Mouse (Mus musculus) G1E (cell line): ENCODE results near the gene Zfp982. TPM values are rescaled to one million over a fixed set of nuclear protein-coding genes. Genes with fewer than 3 reads are reported as not detected.
"Not testable (repeated sequence)": the region's sequence is repeated elsewhere in the genome, so short reads cannot be mapped to it uniquely, and the experiment has no call there.

Experiments
- ATAC-seq: 2 replicates; pipeline ENCODE4 v1.8.0; 2016; ENCODE audit warnings: mild to moderate bottlenecking; ENCODE audit not compliant: insufficient number of reproducible peaks, poor library complexity, low FRiP score, severe bottlenecking; ENCODE audit errors: extremely low read depth
- DNase-seq: peaks from one replicate; pipeline ENCODE4 v3.0.0; 2012; ENCODE audit warnings: low spot score
- H3K27me3 ChIP-seq: 2 replicates; pipeline ENCODE4 v1.6.1; 2012; ENCODE audit warnings: mild to moderate bottlenecking, low read length, inconsistent platforms; ENCODE audit not compliant: insufficient read depth
- H3K36me3 ChIP-seq: replicated peaks from 2 replicates; pipeline ENCODE3; 2012; ENCODE audit warnings: mild to moderate bottlenecking, inconsistent platforms
- H3K4me1 ChIP-seq: 2 replicates; pipeline ENCODE4 v1.6.1; 2012; ENCODE audit warnings: low read depth, low read length, inconsistent platforms, mixed read lengths; ENCODE audit not compliant: insufficient read depth
- H3K4me3 ChIP-seq: 2 replicates; pipeline ENCODE4 v1.5.1; 2012; ENCODE audit warnings: low read depth, mild to moderate bottlenecking, inconsistent platforms, low read length, moderate library complexity, mixed read lengths
- H3K9me3 ChIP-seq: replicated peaks from 2 replicates; pipeline ENCODE4 v1.6.1; 2012; ENCODE audit warnings: inconsistent platforms
- POLR2AphosphoS5 ChIP-seq: IDR thresholded peaks from 2 replicates; pipeline ENCODE4 v1.6.1; 2012; ENCODE audit warnings: low read depth, low read length, inconsistent platforms; ENCODE audit not compliant: insufficient replicate concordance
- TAL1 ChIP-seq: conservative IDR thresholded peaks from 2 replicates; pipeline ENCODE4 v1.6.1; 2012; ENCODE audit warnings: low read depth, low read length, inconsistent platforms, mixed read lengths
- polyA plus RNA-seq: library from polyadenylated mRNA; stranded (reverse); fragments of >175 nt; gene quantifications from 2 replicates; pipeline ENCODE4 v1.2.3, GENCODE M21; 2012
- total RNA-seq, 2 experiments: library from RNA; stranded (forward) in 1 of 2; stranded (reverse) in 1 of 2; fragments of 200-1000 nt in 1 of 2; fragments of >200 nt in 1 of 2; fragmentation: Nextera tagmentation in 1 of 2; gene quantifications; 2 replicates each; pipeline ENCODE4 v1.2.3; 2014 to 2017

Gene Zfp982
- total and polyA plus RNA-seq, 3 experiments, result 0.44 TPM; not detected in 2

- no peak for DNase-seq
- TF ChIP-seq TAL1 (no peak), POLR2AphosphoS5 (no peak)
- no peak for ATAC-seq
- H3K4me3 ChIP-seq, result no peak overlapping the region
- H3K9me3 ChIP-seq, result peaks cover 31% of the 10 kb centered on the region
- no peaks in the 10 kb centered on the region for H3K27me3 ChIP-seq
- H3K4me1 ChIP-seq, result no peaks in the 10 kb centered on the region
- no peaks in the 10 kb centered on the region for H3K36me3 ChIP-seq
These were observed 48.9 kb downstream of the Zfp982 start for GRCm38 (mm10) chr4:147541105-147541504.

DNA sequence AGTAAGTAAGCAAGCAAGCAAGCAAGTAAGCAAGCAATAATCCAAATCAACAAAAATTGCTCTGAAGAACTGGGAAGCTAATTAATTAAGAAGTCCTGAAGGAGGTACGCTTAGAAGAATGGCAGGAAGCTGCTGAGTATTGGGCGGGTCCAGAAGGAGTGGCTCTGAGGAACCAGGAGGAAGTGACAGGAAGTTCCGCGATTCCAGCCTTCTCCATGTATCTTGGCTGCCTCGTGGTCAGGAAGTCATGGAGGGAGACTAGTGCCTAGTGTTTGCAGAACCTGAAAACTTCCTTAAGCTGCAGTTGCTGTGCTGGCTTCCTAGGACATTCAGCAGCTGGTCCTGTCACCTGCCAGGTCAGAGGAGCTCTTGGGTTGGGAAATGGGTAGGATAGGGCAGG lies 60.9 kb downstream of the Zfp982 start, which contains the start of gene Zfp985:
Gene Zfp985, plus strand, starts transcription at position 207 of the 400 bp plus-strand sequence.
- H3K27me3 ChIP-seq, H3K4me3 ChIP-seq, H3K9me3 ChIP-seq, H3K4me1 ChIP-seq, H3K36me3 ChIP-seq, DNase-seq, ATAC-seq: not testable (repeated sequence)

DNA sequence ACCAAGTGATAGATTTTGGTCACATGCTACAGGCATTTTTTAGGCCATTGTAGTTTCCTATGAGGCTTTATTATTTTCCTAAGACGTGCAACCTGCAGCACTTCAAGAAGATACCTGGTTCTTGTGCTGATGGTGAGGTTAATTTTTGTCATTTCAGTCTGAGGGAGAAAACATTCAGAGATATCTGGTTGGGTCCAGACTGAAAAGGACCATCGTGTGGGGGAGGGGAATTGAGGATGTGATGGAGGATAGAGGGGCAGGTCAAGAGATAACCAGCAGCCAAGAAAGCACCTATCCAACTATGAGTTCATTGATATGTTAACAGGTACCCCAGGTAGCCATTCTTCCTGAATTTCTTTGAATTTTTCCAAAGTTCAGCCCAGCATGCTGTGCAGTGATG lies 62.1 kb downstream of the Zfp982 start:
- not testable (repeated sequence) for H3K9me3 ChIP-seq

DNA sequence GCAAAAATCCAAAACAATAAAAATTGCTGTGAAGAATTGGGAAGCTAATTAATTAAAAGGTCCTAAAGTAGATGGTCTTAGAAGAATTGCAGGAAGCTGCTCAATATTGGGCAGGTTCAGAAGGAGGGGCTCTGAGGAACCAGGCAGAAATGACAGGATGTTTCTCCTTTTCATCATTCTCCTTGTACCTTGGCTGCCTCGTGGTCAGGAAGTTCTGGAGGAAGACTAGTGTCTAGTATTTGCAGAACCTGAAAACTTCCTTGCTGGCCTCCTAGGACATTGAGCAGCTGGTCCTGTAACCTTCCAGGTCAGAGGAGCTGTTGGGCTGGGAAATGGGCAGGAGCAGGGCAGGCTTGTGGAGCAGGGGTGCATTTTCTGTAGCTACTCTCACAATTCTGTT lies 64.7 kb downstream of the Zfp982 start:
- ATAC-seq, H3K9me3 ChIP-seq, DNase-seq, H3K27me3 ChIP-seq, H3K4me3 ChIP-seq, H3K36me3 ChIP-seq, H3K4me1 ChIP-seq: not testable (repeated sequence)

More for the DNA sequence above, 62.1 kb downstream of the Zfp982 start:
- H3K4me1 ChIP-seq, H3K4me3 ChIP-seq, H3K36me3 ChIP-seq, DNase-seq, ATAC-seq, H3K27me3 ChIP-seq: not testable (repeated sequence)

GRCm38 (mm10) chr4:147558011-147558410 lies 65.8 kb downstream of the Zfp982 start:
- DNase-seq, H3K4me3 ChIP-seq, H3K9me3 ChIP-seq, H3K27me3 ChIP-seq, H3K36me3 ChIP-seq, H3K4me1 ChIP-seq, ATAC-seq: not testable (repeated sequence)

GRCm38 (mm10) chr4:147559096-147559495 lies 66.9 kb downstream of the Zfp982 start:
- H3K4me3 ChIP-seq, ATAC-seq, H3K9me3 ChIP-seq, DNase-seq, H3K27me3 ChIP-seq, H3K36me3 ChIP-seq, H3K4me1 ChIP-seq: not testable (repeated sequence)

Other genes starting within 250 kb of the Zfp982 start
- gene Zfp988, start 186.7 kb upstream of the Zfp982 start, total RNA-seq (2014; fragmentation: Nextera tagmentation), result 2.0 and 3.6 TPM in 2 replicates
- gene Zfp988, start 186.7 kb upstream of the Zfp982 start, total RNA-seq (2017), result 0.16 and 0.41 TPM in 2 replicates
- 0.03 TPM in 1 of 2 replicates, not detected in the other for gene Zfp988, start 186.7 kb upstream of the Zfp982 start, polyA plus RNA-seq
- gene Zfp978, start 131.1 kb upstream of the Zfp982 start, total RNA-seq (2014; fragmentation: Nextera tagmentation), result not detected in 2 replicates
- 0.58 and 0.60 TPM in 2 replicates for gene Zfp978, start 131.1 kb upstream of the Zfp982 start, total RNA-seq (2017)
- gene Zfp978, start 131.1 kb upstream of the Zfp982 start, polyA plus RNA-seq, result not detected in 2 replicates
- gene Gm16503, start 47.8 kb downstream of the Zfp982 start, total RNA-seq (2014; fragmentation: Nextera tagmentation), result 0.29 TPM in 1 of 2 replicates, not detected in the other
- gene Gm16503, start 47.8 kb downstream of the Zfp982 start, total RNA-seq (2017), result 0.17 and 0.22 TPM in 2 replicates
- not detected in 2 replicates for gene Gm16503, start 47.8 kb downstream of the Zfp982 start, polyA plus RNA-seq
- gene Zfp985, start 60.9 kb downstream of the Zfp982 start, total RNA-seq (2014; fragmentation: Nextera tagmentation), result 3.6 and 4.3 TPM in 2 replicates
- 3.7 and 4.1 TPM in 2 replicates for gene Zfp985, start 60.9 kb downstream of the Zfp982 start, total RNA-seq (2017)
- gene Zfp985, start 60.9 kb downstream of the Zfp982 start, polyA plus RNA-seq, result 0.02 and 0.11 TPM in 2 replicates
- not detected in 2 replicates for gene Zfp979, start 150.1 kb downstream of the Zfp982 start, total RNA-seq (2014; fragmentation: Nextera tagmentation)
- 0.70 and 0.82 TPM in 2 replicates for gene Zfp979, start 150.1 kb downstream of the Zfp982 start, total RNA-seq (2017)
- gene Zfp979, start 150.1 kb downstream of the Zfp982 start, polyA plus RNA-seq, result not detected in 2 replicates
- 12.5 and 13.9 TPM in 2 replicates for gene Zfp534, start 210.1 kb downstream of the Zfp982 start, total RNA-seq (2014; fragmentation: Nextera tagmentation)
- 1.9 and 2.0 TPM in 2 replicates for gene Zfp534, start 210.1 kb downstream of the Zfp982 start, total RNA-seq (2017)
- 0.02 and 0.07 TPM in 2 replicates for gene Zfp534, start 210.1 kb downstream of the Zfp982 start, polyA plus RNA-seq